Mouse (Mus musculus): ENCODE data around the gene Tuft1. TPM values are rescaled to one million over a fixed set of nuclear protein-coding genes. Genes with fewer than 3 reads are reported as not detected.
"Not testable (repeated sequence)": the region's sequence is repeated elsewhere in the genome, so short reads cannot be mapped to it uniquely, and the experiment has no call there.

Tuft1 gene
- 4.7 and 5.3 TPM in 2 replicates for polyA plus RNA-seq (2015; fragmentation: Nextera tagmentation; extraction: Ambion mirVana)

DNA sequence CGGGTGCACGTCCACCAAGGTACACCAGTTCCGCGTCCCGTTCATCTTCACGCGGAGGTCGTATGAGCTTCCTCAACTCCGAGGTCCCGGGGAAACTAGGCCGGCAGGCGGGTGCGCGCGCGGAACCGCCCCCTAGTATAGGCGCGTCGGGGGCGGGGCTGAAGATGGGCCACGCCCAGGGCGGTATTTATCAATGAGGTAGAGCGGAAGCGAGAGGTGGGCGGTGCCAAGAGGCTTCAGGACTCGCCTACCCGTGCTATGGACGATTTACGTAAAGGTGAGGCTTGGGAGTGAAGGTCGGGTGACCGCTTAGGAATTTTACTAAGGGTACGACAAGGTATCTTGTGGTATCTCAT, at the start of gene Tuft1:
Gene Tuft1, minus strand, starts transcription at position 133 of the 356 bp plus-strand sequence.
- Histone ChIP-seq H3K9ac (peak within 1 kb of the TSS; percentile 72), H3K4me2 (peak within 1 kb of the TSS; percentile 82), H3K4me1 (replicated peaks) (peaks cover 30% of the 10 kb centered on the region), H3K4me3 (replicated peaks) (peak within 1 kb of the TSS; percentile 62), H3K27ac (peak within 1 kb of the TSS; percentile 74)
- under 1% methylated on average over 22 of the region's 33 CpGs for WGBS (ENCODE audit: insufficient replicate concordance)
- peak; percentile 94 for DNase-seq
- peak; percentile 92 for ATAC-seq (ENCODE audit: low read depth)
- H3K27me3 ChIP-seq; H3K36me3 ChIP-seq; H3K9me3 ChIP-seq (replicated peaks): not testable (repeated sequence)

DNA sequence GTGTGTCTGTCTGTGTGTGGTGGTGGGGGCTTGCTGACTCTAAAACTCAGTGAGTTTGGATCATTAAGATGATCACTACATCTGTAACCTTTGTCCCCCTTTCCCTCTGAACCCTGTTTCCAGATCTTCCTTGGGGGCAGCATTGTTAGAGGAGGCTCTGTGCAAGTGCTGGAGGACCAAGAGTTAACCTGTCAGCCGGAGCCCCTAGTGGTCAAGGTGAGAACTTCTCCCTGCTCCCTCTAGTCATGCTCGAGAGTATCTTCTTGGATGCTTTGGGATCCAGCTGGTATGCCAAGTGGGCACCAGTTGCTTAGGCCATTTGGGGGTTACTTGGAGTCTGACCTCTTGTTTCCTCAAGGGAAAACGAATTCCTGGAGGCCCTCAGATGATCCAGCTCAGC, 44.7 kb upstream of the Tuft1 start:
- peak; percentile 50 for ATAC-seq (ENCODE audit: low read depth)
- WGBS (ENCODE audit: insufficient replicate concordance) = 15% methylated on average over 3 of the region's 3 CpGs
- H3K36me3 ChIP-seq; H3K27me3 ChIP-seq; H3K4me3 ChIP-seq (replicated peaks); H3K9me3 ChIP-seq (replicated peaks): not testable (repeated sequence)
- peak overlapping the region; percentile 92 for H3K27ac ChIP-seq
- peaks cover 25% of the 10 kb centered on the region for H3K4me1 ChIP-seq (replicated peaks)
- H3K4me2 ChIP-seq = 0 out of 2 replicates have a peak overlapping the region, but pooled peaks have one; percentile 54
- DNase-seq = peak; percentile 44
- H3K9ac ChIP-seq = peak overlapping the region; percentile 56; the same call in 1 of the 2 replicates

- whole genome bisulfite sequencing (ENCODE audit: insufficient replicate concordance) = 58% methylated on average over 3 of the region's 3 CpGs
- no peaks in the 10 kb centered on the region for H3K9me3 ChIP-seq (replicated peaks)
- H3K27me3 ChIP-seq = no peaks in the 10 kb centered on the region
- H3K27ac ChIP-seq = peak overlapping the region; percentile 92
- H3K4me3 ChIP-seq (replicated peaks) = no peak overlapping the region
- DNase-seq (no peak), ATAC-seq (ENCODE audit: low read depth) (peak; percentile 39)
- peak overlapping the region; percentile 54 for H3K4me2 ChIP-seq
- peak overlapping the region; percentile 56 for H3K9ac ChIP-seq
- H3K4me1 ChIP-seq (replicated peaks) = peaks cover 25% of the 10 kb centered on the region
- no peaks in the 10 kb centered on the region for H3K36me3 ChIP-seq
These were observed 44.2 kb upstream of the Tuft1 start for GRCm38 (mm10) chr3:94702856-94703255.

- H3K4me2 ChIP-seq = peak overlapping the region; percentile 54
- peak overlapping the region; percentile 56 for H3K9ac ChIP-seq
- H3K27ac ChIP-seq = peak overlapping the region; percentile 92
These were observed 43.6 kb upstream of the Tuft1 start for GRCm38 (mm10) chr3:94702163-94702810.

DNA sequence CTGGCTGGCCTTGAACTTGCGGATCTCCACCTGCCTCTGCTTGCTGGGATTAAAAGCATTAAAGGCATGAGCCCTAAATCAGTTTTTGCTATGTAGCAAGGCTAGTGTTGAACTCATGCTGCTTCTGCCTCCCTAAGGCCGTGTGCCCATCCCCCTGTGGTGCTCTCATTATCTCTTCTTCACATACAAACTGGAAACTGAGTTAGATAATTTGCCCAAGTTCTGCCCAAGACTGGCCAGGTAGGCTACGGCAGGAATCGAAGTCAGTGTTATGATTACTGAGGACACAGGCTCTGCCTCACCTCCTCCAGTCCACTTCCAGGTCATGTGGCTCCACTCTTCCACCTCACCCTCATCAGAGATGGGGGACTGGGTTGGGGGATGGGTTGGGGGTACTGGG, 37.6 kb upstream of the Tuft1 start:
- not testable (repeated sequence) for H3K4me2 ChIP-seq; H3K9me3 ChIP-seq (replicated peaks); H3K9ac ChIP-seq; H3K36me3 ChIP-seq; H3K4me3 ChIP-seq (replicated peaks); H3K27ac ChIP-seq; DNase-seq; H3K27me3 ChIP-seq
- ATAC-seq (ENCODE audit: low read depth) = peak; percentile 71
- peaks cover 40% of the 10 kb centered on the region for H3K4me1 ChIP-seq (replicated peaks)
- WGBS (ENCODE audit: insufficient replicate concordance) = 36% methylated on average over 4 of the region's 4 CpGs

More at GRCm38 (mm10) chr3:94702163-94702810, 43.6 kb upstream of the Tuft1 start:
- WGBS (ENCODE audit: insufficient replicate concordance) = 37% methylated on average over 7 of the region's 7 CpGs
- DNase-seq = peak; percentile 87
- H3K9me3 ChIP-seq (replicated peaks); H3K36me3 ChIP-seq; H3K27me3 ChIP-seq; H3K4me3 ChIP-seq (replicated peaks): not testable (repeated sequence)
- peaks cover 25% of the 10 kb centered on the region for H3K4me1 ChIP-seq (replicated peaks)
- ATAC-seq (ENCODE audit: low read depth) = peak; percentile 98

DNA sequence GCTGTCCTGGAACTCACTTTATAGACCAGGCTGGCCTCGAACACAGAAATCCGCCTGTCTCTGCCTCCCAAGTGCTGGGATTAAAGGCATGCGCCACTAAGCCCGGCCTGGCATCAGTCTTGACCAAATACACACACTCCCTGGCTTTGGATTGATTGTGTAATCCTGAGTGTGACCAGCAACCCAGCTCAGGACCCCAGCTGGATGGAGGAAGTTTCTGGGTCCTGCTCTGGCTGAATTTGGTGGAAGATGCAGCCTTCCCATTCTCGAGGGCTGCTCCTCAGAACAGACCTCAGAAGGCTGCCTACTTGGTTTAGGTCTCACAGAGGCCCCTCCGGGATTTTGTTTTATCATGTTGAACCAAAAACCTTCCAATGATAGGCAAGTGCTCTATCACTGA, 36.9 kb upstream of the Tuft1 start:
- not testable (repeated sequence) for H3K36me3 ChIP-seq; H3K4me2 ChIP-seq; ATAC-seq (ENCODE audit: low read depth); H3K4me3 ChIP-seq (replicated peaks); H3K27me3 ChIP-seq; H3K27ac ChIP-seq; H3K9ac ChIP-seq; DNase-seq; H3K9me3 ChIP-seq (replicated peaks)
- 57% methylated on average over 6 of the region's 6 CpGs for WGBS (ENCODE audit: insufficient replicate concordance)
- peaks cover 33% of the 10 kb centered on the region for H3K4me1 ChIP-seq (replicated peaks)

- WGBS (ENCODE audit: insufficient replicate concordance) = 43% methylated on average over 5 of the region's 8 CpGs
- H3K27me3 ChIP-seq; H3K9ac ChIP-seq; H3K9me3 ChIP-seq (replicated peaks); H3K4me3 ChIP-seq (replicated peaks); ATAC-seq (ENCODE audit: low read depth); DNase-seq; H3K27ac ChIP-seq; H3K36me3 ChIP-seq: not testable (repeated sequence)
- peaks cover 41% of the 10 kb centered on the region for H3K4me1 ChIP-seq (replicated peaks)
- H3K4me2 ChIP-seq = 0 out of 2 replicates have a peak overlapping the region, but pooled peaks have one; percentile 0
These were observed 35.2 kb upstream of the Tuft1 start for GRCm38 (mm10) chr3:94693874-94694273.

- H3K27me3 ChIP-seq = no peaks in the 10 kb centered on the region
- H3K4me3 ChIP-seq (replicated peaks) = no peak within 1 kb of the TSS
- WGBS (ENCODE audit: insufficient replicate concordance) = 57% methylated on average over 5 of the region's 5 CpGs
- ATAC-seq (ENCODE audit: low read depth) (peak; percentile 19; the same call in 1 of the 2 replicates), DNase-seq (no peak)
- H3K36me3 ChIP-seq = no peaks in the 10 kb centered on the region
- peaks cover 41% of the 10 kb centered on the region for H3K4me1 ChIP-seq (replicated peaks)
- no peak within 1 kb of the TSS for H3K9ac ChIP-seq
- H3K4me2 ChIP-seq = 0 out of 2 replicates have a peak within 1 kb of the TSS, but pooled peaks have one; percentile 0
- no peaks in the 10 kb centered on the region for H3K9me3 ChIP-seq (replicated peaks)
- no peak within 1 kb of the TSS for H3K27ac ChIP-seq
These were observed 34.7 kb upstream of the Tuft1 start, which contains the start of gene Selenbp2 for GRCm38 (mm10) chr3:94693329-94693825. Selenbp2 (plus strand) TSS chr3:94693556.

- H3K4me2 ChIP-seq; H3K9ac ChIP-seq; H3K27me3 ChIP-seq; H3K36me3 ChIP-seq; H3K4me3 ChIP-seq (replicated peaks); ATAC-seq (ENCODE audit: low read depth); DNase-seq; H3K27ac ChIP-seq; H3K9me3 ChIP-seq (replicated peaks): not testable (repeated sequence)
- WGBS (ENCODE audit: insufficient replicate concordance) = 68% methylated on average over 4 of the region's 4 CpGs
- peaks cover 56% of the 10 kb centered on the region for H3K4me1 ChIP-seq (replicated peaks)
These were observed 33.0 kb upstream of the Tuft1 start for GRCm38 (mm10) chr3:94691694-94692093.

DNA sequence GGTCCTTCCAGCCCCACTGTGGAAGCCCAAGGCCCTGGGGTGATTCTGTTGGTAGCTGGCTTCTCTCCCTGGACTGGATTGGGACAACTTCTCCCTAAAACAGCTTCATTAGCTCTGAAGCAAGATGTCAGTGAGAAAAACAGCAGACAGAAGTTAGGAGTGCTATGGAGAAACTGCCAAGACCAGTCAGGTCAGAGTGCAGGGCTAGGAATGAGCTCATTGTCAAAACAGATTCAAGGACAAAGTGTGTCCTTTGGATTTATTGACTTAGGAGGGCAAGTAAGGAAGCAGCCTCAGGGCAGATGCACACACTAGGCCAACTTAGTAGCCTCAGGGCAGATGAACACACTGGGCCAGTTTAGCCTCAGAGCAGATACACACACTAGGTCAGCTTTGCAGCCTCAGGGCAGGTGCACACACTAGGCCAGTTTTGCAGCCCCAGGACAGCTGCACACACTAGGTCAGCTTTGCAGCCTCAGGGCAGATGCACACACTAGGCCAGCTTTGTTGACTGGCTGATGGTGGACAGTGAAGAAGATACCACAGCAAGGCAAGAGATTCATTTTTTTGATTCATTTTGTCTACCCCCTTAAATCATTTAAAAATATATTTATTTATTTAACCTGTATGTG, 32.1 kb upstream of the Tuft1 start:
- DNase-seq = no peak
- no peaks in the 10 kb centered on the region for H3K36me3 ChIP-seq
- H3K4me3 ChIP-seq (replicated peaks) = no peak overlapping the region
- H3K27me3 ChIP-seq = no peaks in the 10 kb centered on the region
- H3K9ac ChIP-seq = no peak overlapping the region
- ATAC-seq (ENCODE audit: low read depth) = no peak
- no peak overlapping the region for H3K27ac ChIP-seq
- H3K9me3 ChIP-seq (replicated peaks) = no peaks in the 10 kb centered on the region
- peaks cover 56% of the 10 kb centered on the region for H3K4me1 ChIP-seq (replicated peaks)
- no peak overlapping the region for H3K4me2 ChIP-seq

DNA sequence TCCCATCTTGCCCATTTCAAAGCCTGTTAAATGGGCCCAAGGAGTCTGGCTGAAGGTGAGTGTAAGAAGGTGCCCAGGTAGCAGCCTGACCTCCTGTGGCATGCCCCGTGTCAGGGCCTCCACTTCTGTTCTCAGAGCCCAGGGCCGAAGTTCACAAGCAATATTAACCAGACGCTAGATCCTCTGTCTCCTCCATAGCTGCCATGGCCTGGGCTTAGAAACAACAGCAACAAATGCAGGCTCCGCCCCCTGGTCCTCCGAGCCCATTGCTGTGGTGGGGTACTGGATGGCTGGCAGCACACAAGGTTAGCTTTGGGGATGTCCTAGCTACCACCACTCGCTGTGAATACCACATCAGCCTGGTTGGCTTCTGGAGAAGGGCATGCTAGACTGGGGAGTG, 31.5 kb upstream of the Tuft1 start:
- DNase-seq; ATAC-seq (ENCODE audit: low read depth); H3K9me3 ChIP-seq (replicated peaks); H3K27ac ChIP-seq; H3K9ac ChIP-seq; H3K4me3 ChIP-seq (replicated peaks); H3K27me3 ChIP-seq; H3K36me3 ChIP-seq; H3K4me2 ChIP-seq: not testable (repeated sequence)
- peaks cover 56% of the 10 kb centered on the region for H3K4me1 ChIP-seq (replicated peaks)
- WGBS (ENCODE audit: insufficient replicate concordance) = 62% methylated on average over 6 of the region's 6 CpGs

Data from liver, embryonic 13.5 days (tissue).